Comparison of ENCODE assay signal across 29 mouse cellular contexts in genomic region chr9:31307232-31307631, GRCm38 (mm10).
"Had no signal": no experiment of that assay in that cellular context is flagged by ENCODE, and none has a peak within 500 bp of the region (broad histone marks: within the 10 kb centered on the region; RNA-seq: fewer than 3 reads in every experiment).

No protein-coding gene starts in this region.

- H3K4me3 ChIP-seq: embryonic facial prominence, embryonic 10.5 days; embryonic facial prominence, embryonic 12.5 days; embryonic facial prominence, embryonic 13.5 days; embryonic facial prominence, embryonic 15.5 days; erythroblast, embryonic 14.5 days; forebrain, embryonic 10.5 days; forebrain, embryonic 12.5 days; forebrain, embryonic 13.5 days; forebrain, embryonic 15.5 days; gastrocnemius, adult 2 months; heart, adult 2 months had no signal

- H3K36me3 ChIP-seq: embryonic facial prominence, embryonic 12.5 days; embryonic facial prominence, embryonic 13.5 days; embryonic facial prominence, embryonic 15.5 days; forebrain, embryonic 12.5 days; forebrain, embryonic 15.5 days had no signal

- H3K9ac ChIP-seq: embryonic facial prominence, embryonic 12.5 days; embryonic facial prominence, embryonic 13.5 days; embryonic facial prominence, embryonic 15.5 days; forebrain, embryonic 12.5 days; forebrain, embryonic 13.5 days; forebrain, embryonic 15.5 days; forebrain, postnatal 0 days had no signal

- H3K4me1 ChIP-seq: embryonic facial prominence, embryonic 10.5 days; embryonic facial prominence, embryonic 12.5 days; embryonic facial prominence, embryonic 13.5 days; forebrain, embryonic 10.5 days; forebrain, embryonic 12.5 days had no signal

- H3K27ac ChIP-seq: embryonic facial prominence, embryonic 10.5 days; embryonic facial prominence, embryonic 12.5 days; embryonic facial prominence, embryonic 13.5 days; embryonic facial prominence, embryonic 15.5 days; forebrain, embryonic 10.5 days; forebrain, embryonic 12.5 days; forebrain, embryonic 13.5 days; forebrain, embryonic 15.5 days; gastrocnemius, adult 2 months; heart, adult 2 months had no signal

- H3K9me3 ChIP-seq: embryonic facial prominence, embryonic 10.5 days; embryonic facial prominence, embryonic 12.5 days; embryonic facial prominence, embryonic 13.5 days; embryonic facial prominence, embryonic 15.5 days; forebrain, embryonic 10.5 days; forebrain, embryonic 12.5 days; forebrain, embryonic 13.5 days; forebrain, embryonic 15.5 days had no signal

- H3K27me3 ChIP-seq: embryonic facial prominence, embryonic 12.5 days; embryonic facial prominence, embryonic 13.5 days; embryonic facial prominence, embryonic 15.5 days; forebrain, embryonic 12.5 days; forebrain, embryonic 13.5 days; forebrain, embryonic 15.5 days had no signal

- H3K4me2 ChIP-seq: embryonic facial prominence, embryonic 12.5 days; embryonic facial prominence, embryonic 13.5 days; embryonic facial prominence, embryonic 15.5 days; forebrain, embryonic 12.5 days; forebrain, embryonic 13.5 days; forebrain, embryonic 15.5 days had no signal

- DNase-seq: cerebellum, adult 2 months; cerebellum, adult 8-10 months; cerebellum, adult 9-10 months; cerebellum, adult 9-11 months; cerebellum, postnatal 10 days; cerebellum, postnatal 14 days; cerebellum, postnatal 25 days; cerebellum, postnatal 36 days; embryo, embryonic 11 days; forebrain, postnatal 0 days; gastrocnemius, adult 2 months; gastrocnemius, postnatal 10 days; gastrocnemius, postnatal 14 days; gastrocnemius, postnatal 25 days; gastrocnemius, postnatal 36 days; heart, adult 11 months; heart, adult 18-20 months; heart, adult 2 months had no signal

- ATAC-seq: forebrain, embryonic 13.5 days; forebrain, embryonic 14.5 days; forebrain, embryonic 15.5 days; forebrain, embryonic 16.5 days; forebrain, postnatal 0 days had no signal
